ENCODE assay signal across 18 mouse cellular contexts in the genomic region with DNA sequence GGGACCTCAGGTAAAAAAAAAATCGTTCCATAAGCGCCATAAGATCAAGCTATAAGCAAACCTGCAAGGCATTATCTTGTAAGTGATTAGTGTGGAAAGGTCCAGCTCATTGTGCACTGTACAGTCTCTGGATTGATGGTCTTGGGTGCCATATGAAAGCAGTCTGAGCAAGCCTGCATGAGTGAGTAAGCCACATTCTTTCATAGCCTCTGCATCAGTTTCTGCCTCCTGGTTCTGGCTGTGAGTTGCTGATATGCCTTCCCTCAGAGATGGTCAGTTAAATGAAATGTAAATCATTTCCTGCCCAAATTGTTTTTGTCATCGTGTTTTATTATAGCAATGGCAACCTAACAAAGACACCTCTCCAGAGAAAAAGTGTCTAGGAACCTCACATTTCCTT.
"Had no signal": no experiment of that assay in that cellular context is flagged by ENCODE, and none has a peak within 500 bp of the region (broad histone marks: within the 10 kb centered on the region; RNA-seq: fewer than 3 reads in every experiment).

No protein-coding gene starts in this region.

- H3K4me2 ChIP-seq: lung, embryonic 15.5 days; midbrain, embryonic 12.5 days; neural tube, embryonic 13.5 days; neural tube, embryonic 15.5 days; stomach, embryonic 15.5 days had no signal

- H3K9me3 ChIP-seq: lung, embryonic 15.5 days; midbrain, embryonic 10.5 days; midbrain, embryonic 12.5 days; neural tube, embryonic 15.5 days; stomach, embryonic 15.5 days had no signal

- H3K27me3 ChIP-seq: lung, embryonic 15.5 days; midbrain, embryonic 12.5 days; neural tube, embryonic 13.5 days; neural tube, embryonic 15.5 days; stomach, embryonic 15.5 days had no signal

- H3K36me3 ChIP-seq: lung, embryonic 15.5 days; midbrain, embryonic 12.5 days; neural tube, embryonic 13.5 days; neural tube, embryonic 15.5 days; stomach, embryonic 15.5 days had no signal

- H3K4me1 ChIP-seq: neural tube, embryonic 15.5 days had no signal

- H3K27ac ChIP-seq: lung, embryonic 15.5 days; midbrain, embryonic 10.5 days; midbrain, embryonic 12.5 days; neural tube, embryonic 13.5 days; neural tube, embryonic 15.5 days; stomach, embryonic 15.5 days; stomach, postnatal 0 days had no signal

- H3K4me3 ChIP-seq: lung, embryonic 15.5 days; midbrain, embryonic 10.5 days; midbrain, embryonic 12.5 days; myocyte; neural tube, embryonic 13.5 days; neural tube, embryonic 15.5 days; stomach, embryonic 15.5 days had no signal

- H3K9ac ChIP-seq: liver, postnatal 0 days; lung, embryonic 15.5 days; midbrain, embryonic 12.5 days; neural tube, embryonic 13.5 days; neural tube, embryonic 15.5 days; stomach, embryonic 15.5 days had no signal

- ATAC-seq: liver, postnatal 0 days; lung, postnatal 0 days; midbrain, embryonic 16.5 days had no signal

- DNase-seq: liver, postnatal 0 days; lung, adult 2 months; lung, postnatal 4 days; midbrain, embryonic 14.5 days; right cerebral cortex, postnatal 14 days; thymus, adult 2 months; thymus, postnatal 25 days; thymus, postnatal 4 days had no signal
